Mouse (Mus musculus) lung, postnatal 0 days (tissue): Measurements from ENCODE around the gene Ttc6.

Source experiments
- CTCF ChIP-seq: IDR thresholded peaks from 2 replicates; pipeline ENCODE4 v1.5.1; 2016; ENCODE audit warnings: antibody characterized with exemption, mild to moderate bottlenecking
- EP300 ChIP-seq: IDR thresholded peaks from 2 replicates; pipeline ENCODE4 v1.6.1; 2016; ENCODE audit warnings: antibody characterized with exemption, mild to moderate bottlenecking, control low read depth

DNA sequence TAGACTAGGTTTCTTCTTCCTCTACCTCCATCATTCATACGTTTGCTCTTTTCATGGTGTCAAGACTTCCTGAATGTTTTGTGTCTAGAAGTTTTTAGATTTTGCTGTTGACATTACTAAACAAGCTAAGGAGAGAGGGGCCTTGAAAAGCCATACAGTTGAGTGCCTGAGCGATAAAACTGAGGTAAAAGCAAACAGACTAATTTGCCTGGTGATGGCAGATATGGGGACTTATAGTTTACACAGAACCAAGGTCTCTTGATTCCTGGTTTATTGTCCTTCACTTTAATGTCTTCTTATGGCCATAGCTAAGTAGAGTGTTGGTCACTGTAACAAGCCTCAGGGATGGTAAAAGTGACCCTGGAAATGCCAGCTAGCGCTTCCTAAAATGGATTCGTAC, 51.2 kb downstream of the Ttc6 start:
- TF ChIP-seq CTCF (no peak), EP300 (no peak)
